Mouse (Mus musculus): ENCODE measurements around the gene Gadd45g.

DNA sequence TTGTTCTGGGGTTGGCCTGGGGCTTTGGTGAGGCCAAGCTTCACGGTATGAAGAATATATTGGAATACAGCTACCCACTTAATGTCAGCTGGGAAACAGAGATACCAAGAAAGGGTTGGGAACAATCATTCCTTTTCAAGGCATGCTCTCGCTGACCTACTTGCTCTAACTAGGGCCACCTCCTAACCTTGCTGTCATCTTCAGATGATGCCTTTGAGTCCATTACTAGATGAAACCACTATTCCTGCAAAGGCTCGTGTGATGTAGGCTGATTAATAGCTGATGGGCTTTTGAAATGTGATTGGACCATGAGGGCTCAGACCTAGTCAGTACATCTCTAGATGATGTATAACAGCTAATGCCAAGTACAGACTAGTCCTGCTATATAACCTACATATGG lies 33.1 kb downstream of the Gadd45g start:
- no peak for TF ChIP-seq MAX (IDR thresholded peaks at IDR 0.05; ENCODE audit: low read depth)
- TF ChIP-seq USF1 (IDR thresholded peaks at IDR 0.05; ENCODE audit: low read depth), result no peak
- TF ChIP-seq POLR2A (IDR thresholded peaks at IDR 0.05; ENCODE audit: insufficient read length, low read depth), result no peak
- no peak for TF ChIP-seq SRF (IDR thresholded peaks at IDR 0.05; ENCODE audit: control insufficient read depth, insufficient read length, low read depth)
- no peak for TF ChIP-seq MYOD1 (IDR thresholded peaks at IDR 0.05; ENCODE audit: control insufficient read depth in 1 of 3, insufficient read length in 2 of 3, low read depth in 2 of 3)
- no peak for TF ChIP-seq TCF12 (IDR thresholded peaks at IDR 0.05; ENCODE audit: insufficient read depth, poor library complexity, severe bottlenecking)
- no peak for TF ChIP-seq TCF3 (IDR thresholded peaks at IDR 0.05; ENCODE audit: insufficient read length, low read depth)

Measured in myocyte (in vitro differentiated cells).